Mouse (Mus musculus) stomach, embryonic 16.5 days (tissue): ENCODE data around the gene Psmd3. TPM values are rescaled to one million over a fixed set of nuclear protein-coding genes. Genes with fewer than 3 reads are reported as not detected.
"Not testable (repeated sequence)": the region's sequence is repeated elsewhere in the genome, so short reads cannot be mapped to it uniquely, and the experiment has no call there.

Source experiments
- ATAC-seq: fragments of 200-750 bp; cut with Nextera tagmentation; 2 replicates; pipeline ENCODE4 v1.8.0; 2017; ENCODE audit warnings: moderate number of reproducible peaks, moderate TSS enrichment; ENCODE audit not compliant: insufficient read depth, low FRiP score
- H3K27ac ChIP-seq: fragments of 300-500 bp; sonication (generic); 2 replicates; pipeline ENCODE4 v1.5.1; 2014; ENCODE audit warnings: low read length
- H3K27me3 ChIP-seq: fragments of 300-500 bp; sonication (generic); 2 replicates; pipeline ENCODE4 v1.6.1; 2014; ENCODE audit warnings: low read length, control low read depth, mixed read lengths; ENCODE audit not compliant: control insufficient read depth, insufficient read depth
- H3K36me3 ChIP-seq: fragments of 300-500 bp; sonication (generic); 2 replicates; pipeline ENCODE4 v1.6.1; 2014; ENCODE audit warnings: low read length; ENCODE audit not compliant: control insufficient read depth, insufficient read depth
- H3K4me1 ChIP-seq: fragments of 300-500 bp; sonication (generic); 2 replicates; pipeline ENCODE4 v1.6.1; 2014; ENCODE audit warnings: low read length, control low read depth, mixed read lengths; ENCODE audit not compliant: control insufficient read depth, insufficient read depth
- H3K4me2 ChIP-seq: fragments of 300-500 bp; sonication (generic); 2 replicates; pipeline ENCODE4 v1.6.1; 2014; ENCODE audit warnings: low read depth, low read length, mixed read lengths
- H3K4me3 ChIP-seq: fragments of 300-500 bp; sonication (generic); replicated peaks from 2 replicates; pipeline ENCODE4 v1.5.1; 2014; ENCODE audit warnings: mild to moderate bottlenecking, low read length
- H3K9ac ChIP-seq: fragments of 300-500 bp; sonication (generic); 2 replicates; pipeline ENCODE4 v1.6.1; 2014; ENCODE audit warnings: low read length
- H3K9me3 ChIP-seq: fragments of 300-500 bp; sonication (generic); replicated peaks from 2 replicates; pipeline ENCODE4 v1.6.1; 2016; ENCODE audit warnings: low read length, control low read depth; ENCODE audit not compliant: control insufficient read depth
- WGBS: fragments of 180-500 bp; shearing (Covaris S2); extraction: QIAGEN DNeasy Blood & Tissue Kit; methylation state at CpG from one replicate; pipeline ENCODE4 v1.1.7; 2014; 5-methylcytosine and 5-hydroxymethylcytosine counted together
- polyA plus RNA-seq: library from polyadenylated mRNA; unstranded; fragments of >200 nt; fragmentation: Nextera tagmentation; extraction: Ambion mirVana; gene quantifications from 2 replicates; pipeline ENCODE4 v1.2.1, GENCODE M21; 2015

Psmd3 gene
- polyA plus RNA-seq, 1 experiment from 2014 or later, result 157 TPM

DNA sequence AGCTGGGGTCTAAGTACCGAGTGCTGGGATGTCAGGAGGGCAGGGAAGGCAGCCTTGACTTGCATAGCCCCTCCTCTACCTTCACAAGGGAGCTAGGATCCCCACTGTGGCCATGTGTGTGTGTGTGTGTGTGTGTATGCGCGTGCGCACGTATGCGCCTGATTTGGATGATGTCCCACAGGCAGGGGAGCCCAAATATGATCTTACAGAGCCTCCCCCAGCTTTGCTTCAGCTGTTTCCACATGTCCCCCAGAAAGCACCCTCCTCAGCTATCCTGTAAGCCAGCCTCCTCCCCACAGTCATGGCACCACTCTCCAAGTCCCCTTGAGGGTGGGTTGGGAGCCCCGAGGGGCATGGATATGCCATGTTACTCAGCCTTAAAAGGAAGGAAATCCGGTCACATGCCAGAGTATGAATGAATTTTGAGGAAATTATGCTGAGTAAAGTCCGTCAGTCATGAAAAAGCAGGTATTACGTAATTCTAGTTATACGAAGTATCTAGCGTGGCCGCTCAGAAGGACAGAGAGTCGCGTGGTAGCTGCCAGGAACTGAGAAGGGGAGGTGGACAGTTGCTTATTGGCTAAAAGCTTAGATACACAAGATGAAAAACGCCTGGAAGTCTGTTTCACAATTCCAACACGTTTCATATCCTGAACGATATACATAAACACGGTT is 26.1 kb downstream of the Psmd3 start:
- 66% methylated on average over 19 of the region's 19 CpGs for WGBS
- no peak overlapping the region for H3K4me3 ChIP-seq
- H3K27ac ChIP-seq, result peak overlapping the region; percentile 48
- no peak overlapping the region for H3K4me2 ChIP-seq
- H3K36me3 ChIP-seq, result peaks cover 23% of the 10 kb centered on the region; the same call in 1 of the 2 replicates
- no peak for ATAC-seq
- peaks cover 26% of the 10 kb centered on the region for H3K4me1 ChIP-seq
- H3K27me3 ChIP-seq, result no peaks in the 10 kb centered on the region
- H3K9me3 ChIP-seq, result no peaks in the 10 kb centered on the region
- H3K9ac ChIP-seq, result 0 out of 2 replicates have a peak overlapping the region, but pooled peaks have one; percentile 21

DNA sequence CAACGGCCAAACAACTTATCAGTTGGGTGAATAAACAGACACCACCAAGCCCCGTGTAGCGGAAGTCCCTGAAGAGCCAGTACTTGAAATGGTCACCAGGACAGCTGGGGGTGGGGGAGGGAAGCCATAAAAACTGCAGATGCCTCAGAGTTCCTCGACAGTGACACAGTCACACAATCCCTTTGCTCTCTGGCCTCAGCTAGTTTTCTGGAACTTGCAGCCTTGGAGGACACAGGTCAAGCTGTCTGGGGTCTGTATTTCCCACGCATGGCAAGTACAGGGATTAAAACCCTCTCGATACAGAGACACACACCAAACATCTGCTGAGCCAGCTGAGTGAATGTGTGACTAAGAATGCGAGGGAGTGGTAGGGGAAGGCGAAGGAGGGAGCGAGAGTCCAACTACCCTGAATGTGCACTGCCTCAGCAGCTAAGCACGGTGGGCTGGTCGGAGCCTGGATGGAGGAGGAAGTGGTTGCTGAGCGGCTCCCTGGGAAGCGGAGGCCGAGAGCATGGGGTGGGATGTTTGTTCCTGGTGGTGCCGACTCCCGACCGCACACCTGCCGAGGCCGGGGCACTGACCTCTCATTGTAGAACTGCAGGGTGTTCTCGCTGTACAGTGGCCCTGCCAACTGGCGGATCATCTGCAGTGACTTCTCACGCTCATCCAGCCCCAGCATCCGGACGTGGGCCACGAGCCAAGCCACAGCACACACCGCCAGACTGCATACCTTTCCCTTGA is 26.8 kb downstream of the Psmd3 start:
- Histone ChIP-seq H3K36me3 (peaks cover 25% of the 10 kb centered on the region; the same call in 1 of the 2 replicates), H3K27ac (peak overlapping the region; percentile 68), H3K4me1 (peaks cover 26% of the 10 kb centered on the region), H3K4me2 (no peak overlapping the region), H3K4me3 (no peak overlapping the region), H3K9me3 (no peaks in the 10 kb centered on the region), H3K9ac (no peak overlapping the region), H3K27me3 (no peaks in the 10 kb centered on the region)
- ATAC-seq, result peak; percentile 15; the same call in 1 of the 2 replicates
- 62% methylated on average over 26 of the region's 26 CpGs for WGBS

- Histone ChIP-seq H3K4me2 (no peak overlapping the region), H3K4me1 (peaks cover 26% of the 10 kb centered on the region), H3K4me3 (no peak overlapping the region), H3K9me3 (no peaks in the 10 kb centered on the region), H3K27me3 (no peaks in the 10 kb centered on the region), H3K27ac (peak overlapping the region; percentile 68), H3K9ac (0 out of 2 replicates have a peak overlapping the region, but pooled peaks have one; percentile 46), H3K36me3 (peaks cover 29% of the 10 kb centered on the region; the same call in 1 of the 2 replicates)
- WGBS, result 49% methylated on average over 12 of the region's 12 CpGs
- ATAC-seq, result peak; percentile 19
Measured at GRCm38 (mm10) chr11:98710416-98711045, 28.2 kb downstream of the Psmd3 start.

GRCm38 (mm10) chr11:98711046-98711434 is 28.7 kb downstream of the Psmd3 start:
- H3K36me3 ChIP-seq, result peaks cover 24% of the 10 kb centered on the region; the same call in 1 of the 2 replicates
- ATAC-seq, result no peak
- H3K9me3 ChIP-seq, result no peaks in the 10 kb centered on the region
- H3K4me1 ChIP-seq, result peaks cover 26% of the 10 kb centered on the region
- peak overlapping the region; percentile 33; the same call in 1 of the 2 replicates for H3K27ac ChIP-seq
- H3K4me3 ChIP-seq, result no peak overlapping the region
- WGBS, result 73% methylated on average over 4 of the region's 4 CpGs
- no peak overlapping the region for H3K4me2 ChIP-seq
- H3K27me3 ChIP-seq, result no peaks in the 10 kb centered on the region
- no peak overlapping the region for H3K9ac ChIP-seq

- H3K9me3 ChIP-seq, H3K9ac ChIP-seq, H3K4me3 ChIP-seq, H3K27ac ChIP-seq, H3K27me3 ChIP-seq, H3K4me2 ChIP-seq, ATAC-seq: not testable (repeated sequence)
- peaks cover 26% of the 10 kb centered on the region for H3K4me1 ChIP-seq
- WGBS, result 81% methylated on average over 6 of the region's 6 CpGs
- peaks cover 16% of the 10 kb centered on the region; the same call in 1 of the 2 replicates for H3K36me3 ChIP-seq
Measured at GRCm38 (mm10) chr11:98712009-98712408, 29.7 kb downstream of the Psmd3 start.

GRCm38 (mm10) chr11:98713703-98714102 is 31.3 kb downstream of the Psmd3 start:
- no peak overlapping the region for H3K9ac ChIP-seq
- ATAC-seq, result no peak
- WGBS, result 76% methylated on average over 12 of the region's 12 CpGs
- no peaks in the 10 kb centered on the region for H3K27me3 ChIP-seq
- peaks cover 10% of the 10 kb centered on the region for H3K4me1 ChIP-seq
- no peaks in the 10 kb centered on the region for H3K9me3 ChIP-seq
- H3K27ac ChIP-seq, result no peak overlapping the region
- H3K36me3 ChIP-seq, result peaks cover 10% of the 10 kb centered on the region; the same call in 1 of the 2 replicates
- no peak overlapping the region for H3K4me3 ChIP-seq
- no peak overlapping the region for H3K4me2 ChIP-seq

DNA sequence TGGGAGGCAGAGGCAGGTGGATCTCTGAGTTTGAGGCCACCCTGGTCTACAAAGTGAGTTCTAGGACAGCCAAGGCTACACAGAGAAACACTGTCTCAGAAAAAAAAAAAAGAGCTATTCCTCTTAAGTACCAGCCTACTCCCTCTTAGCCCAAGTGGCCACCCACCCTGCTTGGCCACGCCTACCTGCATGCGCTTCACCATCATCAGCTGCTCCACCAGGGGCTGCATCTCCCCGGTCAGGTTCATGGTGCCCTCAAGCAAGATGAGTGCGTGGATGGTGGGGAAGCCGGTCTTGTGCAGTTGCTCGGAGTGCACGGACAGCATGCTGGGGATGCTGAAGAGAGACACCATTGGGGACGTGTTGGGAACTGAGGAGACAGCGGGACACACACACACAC is 33.6 kb downstream of the Psmd3 start:
- Histone ChIP-seq H3K9ac (no peak overlapping the region), H3K9me3 (no peaks in the 10 kb centered on the region), H3K27ac (no peak overlapping the region), H3K36me3 (peaks cover 10% of the 10 kb centered on the region; the same call in 1 of the 2 replicates), H3K4me1 (peaks cover 6% of the 10 kb centered on the region), H3K4me2 (no peak overlapping the region), H3K27me3 (no peaks in the 10 kb centered on the region), H3K4me3 (no peak overlapping the region)
- WGBS, result 93% methylated on average over 9 of the region's 9 CpGs
- no peak for ATAC-seq

- 20% methylated on average over 13 of the region's 13 CpGs for WGBS
Measured at GRCm38 (mm10) chr11:98717904-98718303, 35.5 kb downstream of the Psmd3 start.

GRCm38 (mm10) chr11:98720756-98721155 is 38.4 kb downstream of the Psmd3 start:
- Histone ChIP-seq H3K27me3 (no peaks in the 10 kb centered on the region), H3K27ac (no peak overlapping the region), H3K4me2 (no peak overlapping the region), H3K9me3 (no peaks in the 10 kb centered on the region), H3K9ac (no peak overlapping the region), H3K36me3 (no peaks in the 10 kb centered on the region), H3K4me3 (no peak overlapping the region), H3K4me1 (peaks cover 15% of the 10 kb centered on the region)
- 71% methylated on average over 2 of the region's 2 CpGs for WGBS
- no peak for ATAC-seq

More at GRCm38 (mm10) chr11:98717904-98718303, 35.5 kb downstream of the Psmd3 start:
- H3K9me3 ChIP-seq, result no peaks in the 10 kb centered on the region
- no peak overlapping the region for H3K4me3 ChIP-seq
- peaks cover 15% of the 10 kb centered on the region for H3K4me1 ChIP-seq
- no peak for ATAC-seq
- H3K36me3 ChIP-seq, result peaks cover 7% of the 10 kb centered on the region; the same call in 1 of the 2 replicates
- H3K9ac ChIP-seq, result no peak overlapping the region
- H3K4me2 ChIP-seq, result no peak overlapping the region
- no peak overlapping the region for H3K27ac ChIP-seq
- H3K27me3 ChIP-seq, result no peaks in the 10 kb centered on the region
